Mouse (Mus musculus): ENCODE data around the gene Gm42906. TPM values are rescaled to one million over a fixed set of nuclear protein-coding genes. Genes with fewer than 3 reads are reported as not detected.
A peak's percentile ranks its signal among the peaks of the same experiment; 100 is the strongest.

Gene Gm42906
- total RNA-seq, 2 experiments from 2014 or later: not detected

- DNase-seq (ENCODE audit: extremely low spot score in 1 of 2, low spot score in 1 of 2): no peak
These were observed 31.8 kb downstream of the Gm42906 start for GRCm38 (mm10) chr5:151396119-151396518.

- no peak for DNase-seq (ENCODE audit: extremely low spot score in 1 of 2, low spot score in 1 of 2)
These were observed 33.3 kb downstream of the Gm42906 start for GRCm38 (mm10) chr5:151394690-151395089.

DNA sequence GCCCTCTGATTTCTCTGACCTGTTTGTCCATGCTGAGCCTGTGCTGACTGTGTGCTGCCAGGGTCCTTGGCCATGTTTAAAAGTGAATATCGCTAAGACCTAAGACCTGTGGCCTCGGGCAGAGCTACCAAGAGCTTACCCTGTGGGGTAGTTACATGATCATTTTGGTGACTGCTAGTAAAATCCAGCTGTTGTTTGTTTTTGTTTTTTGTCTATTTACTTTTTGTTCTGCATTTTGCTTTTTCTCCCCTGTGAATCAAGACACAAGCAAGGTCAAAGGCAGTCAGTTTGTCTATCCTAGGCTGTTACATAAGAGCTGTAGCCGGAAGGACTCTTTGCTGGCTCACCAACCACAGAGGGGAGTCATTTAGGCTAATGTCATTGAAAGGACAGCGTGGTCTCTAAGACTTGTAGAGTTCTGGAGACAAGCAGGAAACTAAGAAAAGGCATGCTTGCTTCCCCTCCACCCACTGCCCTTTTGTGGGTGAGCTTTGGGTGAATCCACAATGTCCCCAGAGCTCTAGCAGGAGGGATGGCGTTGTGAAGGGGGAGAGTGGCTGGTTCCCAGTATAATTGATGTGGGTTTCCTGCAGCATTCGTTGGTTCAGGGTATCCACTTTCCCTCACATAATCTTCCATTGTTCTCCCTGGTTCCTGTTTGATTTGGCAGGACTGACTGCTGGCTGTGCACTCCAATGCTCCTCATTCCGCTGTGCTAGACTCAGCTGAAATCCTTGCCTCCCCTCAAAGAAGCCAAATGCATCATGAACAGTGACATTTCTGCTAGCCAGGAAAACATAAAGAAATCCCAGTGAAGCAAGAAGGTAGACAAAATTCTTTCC lies 33.9 kb downstream of the Gm42906 start:
- no peak for DNase-seq (ENCODE audit: extremely low spot score in 1 of 2, low spot score in 1 of 2)

GRCm38 (mm10) chr5:151389827-151390226 lies 38.1 kb downstream of the Gm42906 start:
- no peak for DNase-seq (ENCODE audit: extremely low spot score in 1 of 2, low spot score in 1 of 2)

- no peak for DNase-seq (ENCODE audit: extremely low spot score in 1 of 2, low spot score in 1 of 2)
These were observed 48.1 kb downstream of the Gm42906 start for GRCm38 (mm10) chr5:151379896-151380295.

GRCm38 (mm10) chr5:151379210-151379609 lies 48.8 kb downstream of the Gm42906 start:
- DNase-seq (ENCODE audit: extremely low spot score in 1 of 2, low spot score in 1 of 2): no peak

DNA sequence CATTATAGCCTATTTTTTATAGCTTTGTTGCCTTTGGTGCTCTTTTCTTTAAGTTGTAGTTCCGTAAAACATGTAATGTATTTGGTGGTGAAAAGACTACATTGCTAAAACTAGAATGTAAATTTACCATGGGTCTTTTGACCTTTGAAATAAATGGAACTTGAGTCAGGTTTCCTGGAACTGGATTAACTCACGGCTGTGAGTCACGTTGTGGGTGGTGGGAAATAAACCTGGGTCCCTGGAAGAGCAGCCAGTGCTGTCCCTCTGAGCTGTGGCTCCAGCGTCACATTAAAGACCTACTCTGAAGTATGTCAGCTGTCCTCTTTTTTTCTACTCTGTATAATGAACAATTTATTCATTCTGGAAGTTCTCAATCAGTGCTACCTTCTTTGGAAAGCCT lies 51.0 kb downstream of the Gm42906 start:
- no peak for DNase-seq (ENCODE audit: extremely low spot score in 1 of 2, low spot score in 1 of 2)

GRCm38 (mm10) chr5:151374825-151375224 lies 53.1 kb downstream of the Gm42906 start:
- no peak for DNase-seq (ENCODE audit: extremely low spot score in 1 of 2, low spot score in 1 of 2)

GRCm38 (mm10) chr5:151371130-151371529 lies 56.8 kb downstream of the Gm42906 start:
- no peak for DNase-seq (ENCODE audit: extremely low spot score in 1 of 2, low spot score in 1 of 2)

DNA sequence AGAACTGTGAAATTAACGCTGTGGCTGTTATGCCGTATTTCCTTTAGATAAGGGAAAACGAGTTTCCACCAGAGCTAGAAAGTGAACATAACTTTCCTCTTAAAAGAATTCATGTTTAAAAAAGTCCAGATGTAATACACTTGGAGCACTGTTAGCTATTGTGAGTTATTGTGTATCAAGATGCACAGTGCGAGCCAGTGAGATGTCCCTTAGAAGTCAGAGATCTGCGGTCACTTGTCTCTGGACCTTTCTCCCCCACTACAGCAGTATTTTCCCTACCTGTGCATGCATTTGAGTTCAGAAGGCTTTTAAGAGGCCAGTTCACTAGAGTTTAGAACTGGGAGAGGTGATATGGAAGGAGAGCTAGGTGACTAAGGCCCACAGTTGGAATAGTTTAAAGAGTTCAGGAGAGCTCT lies 58.6 kb downstream of the Gm42906 start:
- no peak for DNase-seq (ENCODE audit: extremely low spot score in 1 of 2, low spot score in 1 of 2)

DNA sequence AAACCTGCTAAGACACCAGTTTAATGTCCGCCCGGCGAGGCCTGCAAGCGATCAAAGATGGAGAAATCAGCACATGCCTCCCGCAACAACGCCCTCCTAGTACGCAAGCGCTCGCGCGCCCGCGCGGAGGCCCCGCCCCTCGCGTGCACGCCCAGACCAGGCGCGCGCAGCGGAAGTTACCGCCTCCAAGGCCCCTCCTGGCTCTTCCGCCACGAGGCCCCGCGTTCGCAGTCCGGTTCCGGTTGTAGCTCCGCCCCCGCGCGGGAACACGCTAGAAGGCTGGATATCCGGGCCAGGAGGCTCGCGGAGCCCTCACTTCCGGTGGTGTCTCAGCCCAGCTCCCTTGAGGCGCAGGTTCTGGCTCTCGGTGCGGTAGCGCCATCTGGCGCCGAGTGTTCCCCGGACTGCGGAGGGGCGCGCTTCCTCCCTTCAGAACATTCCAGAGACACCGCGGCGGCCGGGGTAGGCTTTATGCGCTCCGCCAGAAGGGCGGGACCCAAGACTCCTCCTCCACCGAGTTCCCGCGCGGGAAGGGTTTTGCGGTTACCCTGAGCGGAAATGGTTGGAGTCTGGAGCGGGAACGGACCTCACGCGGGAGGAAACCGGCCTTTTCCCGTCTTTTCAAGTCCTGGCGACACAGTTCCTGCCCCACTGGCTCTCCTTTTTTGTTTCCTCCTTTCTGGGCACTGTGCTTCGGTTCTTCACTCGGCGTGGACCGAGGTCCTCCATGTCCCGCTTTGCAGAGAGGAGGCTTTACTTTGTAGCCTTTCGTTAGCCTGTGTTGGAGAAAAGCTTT lies 59.4 kb downstream of the Gm42906 start:
- peak; percentile 98 to 99 for DNase-seq (ENCODE audit: extremely low spot score in 1 of 2, low spot score in 1 of 2)

DNA sequence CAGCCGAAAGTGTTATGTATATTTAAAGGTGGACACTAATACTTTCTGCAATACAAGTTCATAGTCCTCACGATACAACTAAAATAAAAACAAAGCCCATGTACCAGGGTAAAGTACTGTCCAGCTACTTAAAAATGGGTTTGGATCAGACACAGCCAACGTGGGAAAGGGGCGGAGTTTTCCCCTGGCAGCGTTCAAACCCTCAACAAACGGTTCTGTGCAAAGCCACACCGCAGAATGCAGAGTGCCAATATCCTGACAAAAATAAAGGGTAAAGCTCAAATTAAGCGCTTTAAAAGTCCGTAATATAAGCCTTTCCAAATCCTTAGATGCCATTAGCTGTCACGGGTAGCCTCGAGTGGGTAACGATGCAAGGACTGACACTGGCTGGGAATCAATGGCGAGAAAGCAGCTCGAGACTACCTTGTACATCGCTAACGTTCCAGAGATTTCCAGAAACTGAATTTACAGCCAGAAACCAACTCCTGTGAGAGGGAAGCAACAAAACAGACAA lies 60.0 kb downstream of the Gm42906 start:
- no peak for DNase-seq (ENCODE audit: extremely low spot score in 1 of 2, low spot score in 1 of 2)

GRCm38 (mm10) chr5:151367317-151367716 lies 60.6 kb downstream of the Gm42906 start:
- no peak for DNase-seq (ENCODE audit: extremely low spot score in 1 of 2, low spot score in 1 of 2)

DNA sequence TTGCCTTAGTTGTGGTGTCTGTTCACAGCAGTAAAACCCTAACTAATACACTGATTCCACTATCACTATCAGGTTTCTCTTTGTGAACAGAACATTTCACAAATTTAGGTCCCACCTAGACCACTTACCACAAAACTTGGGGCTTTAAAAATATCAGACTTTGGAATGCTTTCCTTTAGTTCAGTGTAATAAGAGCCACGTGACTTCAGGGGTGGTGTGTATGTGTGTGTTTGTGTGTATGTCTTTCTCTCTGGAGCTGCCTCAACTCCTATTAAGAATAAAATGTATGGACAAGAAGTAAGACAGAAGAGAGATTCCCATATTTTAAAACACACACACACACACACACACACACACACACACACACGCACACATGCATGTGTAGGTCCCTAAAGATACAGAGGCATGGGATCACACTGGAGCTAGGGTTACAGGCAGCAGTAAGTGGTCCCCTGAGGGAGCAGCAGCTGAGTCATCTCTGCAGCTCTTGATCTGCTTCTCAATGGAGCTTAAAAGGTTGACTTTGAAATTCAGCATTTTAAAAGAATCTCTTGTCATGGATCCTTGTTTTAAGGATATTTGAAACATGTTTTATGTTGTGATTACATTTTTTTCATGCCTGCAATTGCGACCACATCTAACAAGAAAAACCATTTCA lies 64.5 kb downstream of the Gm42906 start:
- no peak for DNase-seq (ENCODE audit: extremely low spot score in 1 of 2, low spot score in 1 of 2)

- no peak for DNase-seq (ENCODE audit: extremely low spot score in 1 of 2, low spot score in 1 of 2)
These were observed 78.3 kb downstream of the Gm42906 start for GRCm38 (mm10) chr5:151349616-151350015.

DNA sequence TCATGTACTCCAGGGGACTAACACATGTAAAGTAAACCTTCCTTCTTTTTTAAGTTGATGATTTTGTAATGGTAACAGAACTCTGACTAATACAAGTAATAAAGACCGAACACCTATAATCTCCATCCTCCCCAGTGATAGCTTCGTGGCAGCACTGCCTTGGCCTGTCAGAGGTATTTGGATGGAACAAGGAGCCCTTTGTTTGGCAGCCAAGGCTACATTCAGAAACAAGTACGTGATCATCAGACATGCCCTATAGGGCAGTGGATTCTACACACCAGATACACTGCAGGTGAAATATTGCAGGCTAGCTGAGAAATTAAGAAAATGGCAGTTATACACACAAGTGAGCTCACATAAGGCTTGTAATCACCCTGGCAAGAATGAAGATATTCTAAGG lies 79.5 kb downstream of the Gm42906 start:
- no peak for DNase-seq (ENCODE audit: extremely low spot score in 1 of 2, low spot score in 1 of 2)

- no peak for DNase-seq (ENCODE audit: extremely low spot score in 1 of 2, low spot score in 1 of 2)
These were observed 81.3 kb downstream of the Gm42906 start for GRCm38 (mm10) chr5:151346626-151347025.

GRCm38 (mm10) chr5:151344737-151345136 lies 83.2 kb downstream of the Gm42906 start:
- DNase-seq (ENCODE audit: extremely low spot score in 1 of 2, low spot score in 1 of 2): no peak

GRCm38 (mm10) chr5:151333686-151334085 lies 94.3 kb downstream of the Gm42906 start:
- no peak for DNase-seq (ENCODE audit: extremely low spot score in 1 of 2, low spot score in 1 of 2)

GRCm38 (mm10) chr5:151333191-151333594 lies 94.8 kb downstream of the Gm42906 start:
- no peak for DNase-seq (ENCODE audit: extremely low spot score in 1 of 2, low spot score in 1 of 2)

Measured in layer of hippocampus, postnatal 25 days (tissue).